Mouse (Mus musculus) G1E-ER4 (cell line): Measurements from ENCODE around the gene L1cam. TPM values are rescaled to one million over a fixed set of nuclear protein-coding genes. Genes with fewer than 3 reads are reported as not detected.

ENCODE experiments used
- GATA1 ChIP-seq: IDR thresholded peaks from one replicate; pipeline ENCODE4 v1.8.0; 2012; ENCODE audit warnings: low read length, inconsistent platforms
- polyA plus RNA-seq: library from polyadenylated mRNA; stranded (reverse); fragments of >175 nt; gene quantifications from 2 replicates; pipeline ENCODE4 v1.2.3, GENCODE M21; 2012

Gene L1cam
- polyA plus RNA-seq, 1 experiment: not detected

DNA sequence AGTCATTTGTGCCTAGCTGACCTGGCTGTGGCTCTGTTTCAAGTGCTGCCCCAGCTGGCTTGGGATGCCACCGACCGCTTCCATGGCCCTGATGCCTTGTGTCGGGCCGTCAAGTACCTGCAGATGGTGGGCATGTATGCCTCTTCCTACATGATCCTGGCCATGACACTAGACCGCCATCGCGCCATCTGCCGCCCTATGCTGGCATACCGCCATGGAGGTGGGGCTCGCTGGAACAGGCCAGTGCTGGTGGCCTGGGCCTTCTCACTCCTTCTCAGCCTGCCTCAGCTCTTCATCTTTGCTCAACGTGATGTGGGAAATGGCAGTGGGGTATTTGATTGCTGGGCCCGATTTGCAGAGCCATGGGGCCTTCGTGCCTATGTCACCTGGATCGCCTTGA is 3.1 kb downstream of the L1cam start:
- TF ChIP-seq GATA1: no peak

DNA sequence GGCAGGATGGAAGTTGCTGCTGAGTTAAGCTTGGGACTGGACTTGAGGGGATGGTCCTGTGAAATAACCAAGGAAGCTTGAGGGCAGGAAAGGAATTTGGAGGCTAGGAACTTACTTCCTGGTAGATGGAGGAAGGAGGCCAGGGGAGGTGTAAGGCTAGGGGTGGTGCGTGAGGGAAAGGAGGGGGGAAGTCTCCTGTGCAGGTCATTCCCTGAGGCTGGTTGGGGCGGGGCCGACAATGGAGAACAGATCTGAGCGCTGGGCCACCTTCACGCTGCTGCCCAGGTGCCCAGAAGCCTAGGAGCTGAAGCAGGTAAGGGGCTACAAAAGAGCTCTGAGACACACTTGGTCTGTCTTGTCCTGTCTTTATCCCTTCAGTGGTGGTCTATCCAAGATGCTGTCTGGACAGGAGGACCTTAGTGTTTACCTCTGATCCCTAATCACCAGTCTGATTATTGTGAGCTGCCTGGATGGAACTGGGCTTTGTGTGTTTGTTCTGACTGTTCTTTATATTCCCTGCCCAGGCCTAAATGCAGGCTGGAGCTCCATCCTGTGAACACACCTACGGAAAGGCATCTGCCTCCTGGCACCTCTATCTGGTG is 4.3 kb downstream of the L1cam start, which contains the start of gene Avpr2:
TSS of gene Avpr2 (plus strand) at position 552 of the 602 bp plus-strand sequence.
- no peak for TF ChIP-seq GATA1

DNA sequence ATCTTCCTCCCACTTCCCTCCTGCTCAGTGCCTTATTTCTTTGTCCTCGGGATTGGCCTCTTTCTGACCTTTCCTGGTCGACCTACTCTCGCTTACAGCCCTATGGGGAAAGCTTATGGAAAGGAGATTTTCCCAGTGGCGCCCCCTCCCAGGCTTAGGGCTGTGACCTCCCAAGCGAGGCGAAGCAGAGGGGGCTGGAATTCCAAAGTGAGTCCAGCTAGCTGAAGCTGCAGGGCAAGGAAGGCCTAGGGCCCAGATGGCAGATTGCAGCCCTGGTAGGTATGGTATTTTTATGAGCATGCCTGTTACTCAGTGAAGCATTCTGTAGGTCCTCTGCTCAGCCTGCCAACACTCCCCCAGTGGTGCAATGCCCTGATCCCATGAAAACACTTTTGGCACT is 14.4 kb downstream of the L1cam start:
- TF ChIP-seq GATA1: no peak

DNA sequence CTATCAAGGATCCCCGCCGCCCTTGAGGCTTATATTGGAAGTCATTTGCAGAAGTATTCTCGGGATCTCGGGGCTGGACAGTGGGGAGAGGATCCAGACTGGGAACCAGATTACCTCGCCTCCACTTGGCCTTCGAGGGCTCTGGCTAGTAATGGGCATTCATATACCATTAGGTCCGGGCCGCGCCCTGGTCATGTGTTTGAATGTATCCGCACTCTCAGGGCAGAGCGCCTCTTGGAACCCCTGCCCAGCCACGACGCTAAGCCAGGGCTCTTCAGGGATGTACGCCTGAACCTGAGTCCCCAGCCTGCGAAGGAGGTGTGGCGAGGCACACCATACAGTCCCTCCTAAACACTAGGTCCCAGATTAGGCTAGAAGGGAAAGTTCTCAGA is 14.9 kb downstream of the L1cam start:
- no peak for TF ChIP-seq GATA1

DNA sequence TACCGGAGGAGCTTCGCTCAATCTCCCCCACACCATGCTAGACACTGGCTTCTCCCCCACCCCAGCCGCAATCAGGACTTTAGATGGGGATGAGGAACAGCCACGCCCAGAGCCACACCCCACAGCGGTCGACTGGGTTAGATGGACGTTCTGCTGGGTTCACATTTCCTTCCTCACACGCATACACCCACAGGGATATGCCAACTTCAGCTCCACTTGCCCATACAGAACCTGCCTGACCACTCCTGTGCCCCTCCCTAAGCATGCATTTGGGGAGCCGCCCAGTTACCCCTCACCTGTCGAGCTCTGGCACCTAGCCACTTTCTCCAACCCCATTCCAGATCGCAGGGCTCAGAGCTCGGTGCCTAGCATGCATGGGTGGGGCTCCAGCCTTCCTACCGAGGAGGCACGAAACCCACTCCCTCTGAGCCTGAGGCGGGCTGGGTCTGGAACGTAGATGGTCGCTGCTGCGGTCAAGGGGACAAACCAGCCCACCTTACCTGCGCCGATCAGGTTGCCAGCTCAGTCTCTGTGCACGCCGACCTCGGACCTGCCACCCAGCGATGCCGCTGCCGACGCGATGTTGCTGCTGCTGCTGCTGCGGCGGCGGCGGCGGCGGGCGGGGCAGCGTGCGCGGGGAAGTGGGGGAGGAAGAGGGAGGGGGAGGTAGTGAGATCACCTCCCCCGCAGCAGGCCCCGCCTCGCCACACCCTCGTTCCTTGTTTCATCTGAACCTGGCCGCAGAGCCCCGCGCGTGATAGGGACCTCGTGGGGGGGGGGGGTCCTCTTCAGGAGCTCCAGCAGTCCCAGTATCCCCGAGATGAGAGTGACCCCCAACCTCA is 15.5 kb downstream of the L1cam start:
- TF ChIP-seq GATA1: no peak

DNA sequence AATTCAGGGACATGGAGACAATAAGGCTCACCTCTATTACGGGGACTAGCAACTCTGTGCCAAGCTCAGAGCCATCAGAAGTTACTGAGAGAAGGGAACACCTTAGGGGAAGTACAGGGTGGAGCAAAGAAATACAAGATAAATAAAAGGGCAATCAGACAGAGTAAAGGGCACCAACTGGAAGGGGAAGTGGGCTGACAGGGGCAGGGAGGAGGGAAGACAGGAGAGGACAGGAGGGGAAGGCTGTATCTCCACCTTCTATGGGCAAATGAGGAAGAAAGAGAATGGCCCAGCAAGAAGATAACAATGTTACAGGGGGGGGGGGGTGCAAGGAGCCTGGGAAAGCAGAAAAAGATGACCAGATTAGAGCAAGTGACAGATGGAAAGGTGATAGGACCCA is 18.9 kb downstream of the L1cam start:
- no peak for TF ChIP-seq GATA1

DNA sequence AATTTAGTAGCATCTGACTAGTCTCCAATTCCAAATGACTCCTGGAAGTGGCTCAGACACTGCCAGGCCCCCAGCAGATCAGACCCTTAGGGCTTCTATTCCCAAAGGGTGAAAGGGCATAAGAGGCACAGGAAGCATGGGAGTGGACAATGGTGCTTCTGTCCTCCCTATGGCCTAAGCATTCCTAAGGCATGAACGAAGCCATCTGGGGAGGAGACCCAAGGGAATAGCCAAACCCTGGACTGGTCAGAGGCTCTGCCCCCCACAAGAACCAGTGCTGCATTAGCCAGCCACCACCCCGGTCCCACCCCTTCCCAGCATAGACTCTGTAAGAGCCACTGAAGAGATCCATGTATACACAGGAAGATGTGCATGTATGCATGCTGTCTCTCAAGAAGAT is 20.0 kb downstream of the L1cam start:
- no peak for TF ChIP-seq GATA1

DNA sequence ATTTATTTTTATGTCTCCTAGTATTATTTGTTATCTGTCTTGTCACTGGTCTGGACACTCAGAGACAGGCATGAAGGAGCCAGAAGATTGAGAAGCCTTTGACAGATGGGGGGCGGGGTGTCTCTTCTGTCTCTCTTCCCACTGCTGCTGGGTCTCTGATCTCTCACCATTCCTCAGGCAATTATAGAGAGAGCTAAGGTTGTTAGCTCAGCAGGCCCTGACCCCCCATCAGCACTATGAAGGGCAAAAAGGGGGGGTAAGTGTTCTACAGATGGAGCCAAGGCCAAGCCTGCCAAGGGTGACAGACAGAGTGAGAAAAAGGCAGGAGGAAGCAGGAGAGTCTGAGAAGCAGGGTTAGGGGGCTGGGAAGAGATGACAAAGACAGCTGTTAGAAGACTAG is 23.9 kb downstream of the L1cam start:
- no peak for TF ChIP-seq GATA1

DNA sequence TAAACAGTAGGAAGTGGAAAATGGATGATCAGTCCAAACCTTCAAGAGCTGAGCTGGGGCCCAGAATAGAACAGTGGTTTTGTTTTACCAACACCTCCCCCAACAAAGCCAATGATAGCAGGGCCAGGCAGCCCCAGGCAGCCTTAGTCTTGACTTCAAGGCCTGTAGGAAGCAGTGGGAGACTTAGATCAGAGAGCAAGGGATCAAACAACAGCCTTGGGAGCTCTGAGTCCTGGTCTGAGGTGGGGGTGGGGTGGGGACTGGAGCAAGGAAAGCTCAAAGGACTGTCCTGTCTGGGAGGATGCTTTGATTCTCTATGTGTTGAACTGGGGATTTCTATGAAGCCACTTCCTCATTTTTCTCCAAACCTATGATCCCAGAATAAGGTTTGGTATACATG is 24.4 kb downstream of the L1cam start:
- TF ChIP-seq GATA1: no peak

DNA sequence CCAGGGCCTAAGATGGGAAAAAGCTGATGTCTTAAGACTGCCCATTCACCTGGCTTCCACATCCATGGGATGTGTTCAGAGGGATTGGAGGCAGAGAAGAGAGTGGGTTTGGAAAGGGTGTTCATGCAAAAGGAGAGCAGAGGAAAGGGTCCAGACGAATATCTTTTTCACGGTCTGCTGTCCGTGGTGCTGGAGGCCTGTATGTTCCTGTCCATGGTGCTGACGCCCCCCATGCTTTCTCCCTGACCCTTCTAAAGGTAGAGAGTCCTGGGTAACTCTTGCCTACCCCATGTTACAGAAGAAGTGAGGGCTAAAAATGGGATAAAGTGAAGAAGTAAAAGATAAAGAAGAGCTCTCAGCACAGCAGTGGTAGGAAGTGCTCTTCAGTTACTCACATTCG is 26.6 kb downstream of the L1cam start:
- TF ChIP-seq GATA1: no peak

DNA sequence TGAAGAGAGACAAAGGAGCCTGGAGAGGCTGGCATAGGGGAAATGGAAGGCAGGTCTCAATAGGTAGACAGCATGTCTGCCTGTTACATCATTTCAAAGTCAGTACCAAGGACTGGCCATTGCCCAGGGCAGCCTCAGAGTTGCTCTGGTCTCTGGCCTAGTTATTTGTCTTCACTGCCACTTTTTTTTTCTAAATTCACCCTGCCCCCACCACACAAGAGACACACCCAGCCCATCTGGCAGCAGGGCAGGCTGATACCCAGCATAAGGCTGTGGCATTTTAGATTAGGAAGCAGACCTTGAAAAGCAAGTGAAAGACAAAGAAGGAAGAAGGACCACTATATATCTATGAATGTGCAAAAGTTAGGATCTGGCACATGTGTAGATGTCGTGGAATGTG is 28.1 kb downstream of the L1cam start:
- no peak for TF ChIP-seq GATA1

DNA sequence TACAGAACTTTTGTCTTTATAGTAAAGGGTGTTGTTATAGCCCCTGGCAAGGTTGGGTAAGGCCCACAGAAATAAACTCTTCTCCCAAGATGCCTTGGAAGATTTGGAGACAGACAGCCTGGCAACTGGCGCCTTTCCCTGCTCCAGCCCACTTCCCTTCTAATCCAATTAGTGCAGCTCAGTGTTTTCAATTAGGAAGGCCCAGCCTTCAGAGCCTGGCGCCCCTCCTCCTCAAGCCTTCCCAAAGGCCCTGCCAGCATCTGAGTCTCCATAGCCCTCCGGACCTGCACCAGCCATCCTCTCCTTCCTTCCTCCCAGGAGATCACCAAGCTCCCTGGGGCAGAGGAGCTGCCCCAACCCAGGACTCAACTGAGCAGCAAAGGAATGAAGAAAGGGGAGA is 28.6 kb downstream of the L1cam start:
- no peak for TF ChIP-seq GATA1

DNA sequence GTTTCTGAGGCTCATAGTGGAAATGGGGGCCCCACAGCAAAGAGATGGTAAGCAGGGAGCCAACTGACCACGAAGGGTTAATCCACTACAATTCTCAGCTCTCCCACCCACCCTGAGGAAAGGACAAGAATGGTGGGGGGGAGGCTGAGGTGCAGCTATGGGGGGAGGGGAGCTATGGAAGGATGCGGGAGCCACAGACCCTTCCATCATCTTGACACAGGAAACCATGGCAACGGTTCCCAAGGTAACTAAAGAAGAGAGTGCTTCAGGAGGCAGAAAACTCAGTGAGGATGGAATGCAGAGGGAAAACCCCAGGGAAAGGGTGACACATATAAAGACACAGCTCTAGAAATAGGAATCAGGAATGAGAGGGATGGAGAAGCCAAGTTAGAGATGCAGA is 31.2 kb downstream of the L1cam start:
- TF ChIP-seq GATA1: no peak

DNA sequence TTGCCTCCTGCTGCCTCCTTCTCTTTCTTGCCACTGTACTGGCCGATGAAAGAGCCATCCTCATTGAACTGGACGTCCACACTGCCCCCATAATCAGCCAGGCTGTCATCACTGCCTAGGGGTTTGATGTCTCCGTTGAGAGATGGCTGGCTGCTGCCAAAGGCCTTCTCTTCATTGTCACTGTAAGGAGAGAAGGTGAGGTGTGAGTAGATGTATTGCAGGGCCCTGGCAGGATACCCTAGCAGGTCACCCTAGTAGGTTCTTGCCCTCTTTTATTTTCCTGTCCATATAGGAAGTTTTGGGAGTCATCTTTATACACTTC is 40.9 kb downstream of the L1cam start:
- TF ChIP-seq GATA1: no peak

DNA sequence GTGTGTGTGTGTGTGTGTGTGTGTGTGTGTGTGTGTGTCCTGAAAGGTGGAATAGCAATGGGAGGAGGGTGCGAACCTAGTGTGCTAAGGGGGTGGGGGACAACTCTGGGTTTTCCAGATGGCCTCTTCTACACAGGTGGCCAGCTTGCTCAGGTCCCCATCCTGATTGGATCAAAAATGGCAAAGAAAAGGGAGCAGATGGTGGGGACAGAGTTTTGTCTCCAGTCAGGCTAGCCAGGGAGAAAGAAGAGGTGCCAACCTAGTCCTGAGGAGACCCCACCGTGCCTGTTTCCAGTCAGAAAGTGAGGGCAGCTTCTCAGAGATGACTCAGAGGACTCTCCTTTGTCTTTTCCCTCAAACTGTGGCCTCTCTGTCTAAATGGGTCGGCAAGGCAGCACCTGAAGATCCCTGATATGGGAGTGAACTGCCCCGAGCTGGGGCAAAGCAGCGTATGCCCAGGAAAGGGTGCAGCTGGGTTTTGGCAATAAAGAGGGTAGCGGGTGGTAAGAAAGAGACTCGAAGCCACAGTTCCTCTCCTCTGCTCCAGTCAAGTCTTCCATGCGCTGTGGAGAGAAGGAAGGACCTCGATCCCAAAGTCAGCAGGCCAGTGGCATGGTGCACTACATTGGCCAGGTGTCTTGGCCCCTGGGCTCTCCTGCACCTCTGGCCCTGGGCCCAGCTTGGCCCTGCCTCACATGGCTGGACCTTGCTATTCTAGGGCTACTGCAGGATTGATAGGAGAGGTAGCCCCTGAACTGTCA is 41.4 kb downstream of the L1cam start:
- no peak for TF ChIP-seq GATA1

DNA sequence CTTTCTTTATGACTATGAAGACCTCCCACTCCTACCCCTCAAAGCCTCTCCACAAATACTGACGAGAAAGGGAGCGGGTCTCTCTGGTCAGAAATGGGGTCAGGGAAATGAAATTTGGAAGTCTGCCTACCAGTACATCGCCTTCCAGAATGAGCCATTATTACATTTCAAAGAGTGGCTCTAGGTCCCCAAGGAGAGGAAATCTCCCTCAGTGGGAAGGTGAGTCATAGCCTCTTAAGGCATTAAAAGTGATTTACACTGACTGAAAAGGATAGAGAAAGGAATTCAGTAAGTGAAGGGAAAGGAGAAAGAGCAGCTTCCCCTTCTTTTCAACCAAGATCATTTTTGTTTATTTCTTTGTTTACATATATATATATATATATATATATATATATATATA is 59.2 kb downstream of the L1cam start:
- no peak for TF ChIP-seq GATA1

DNA sequence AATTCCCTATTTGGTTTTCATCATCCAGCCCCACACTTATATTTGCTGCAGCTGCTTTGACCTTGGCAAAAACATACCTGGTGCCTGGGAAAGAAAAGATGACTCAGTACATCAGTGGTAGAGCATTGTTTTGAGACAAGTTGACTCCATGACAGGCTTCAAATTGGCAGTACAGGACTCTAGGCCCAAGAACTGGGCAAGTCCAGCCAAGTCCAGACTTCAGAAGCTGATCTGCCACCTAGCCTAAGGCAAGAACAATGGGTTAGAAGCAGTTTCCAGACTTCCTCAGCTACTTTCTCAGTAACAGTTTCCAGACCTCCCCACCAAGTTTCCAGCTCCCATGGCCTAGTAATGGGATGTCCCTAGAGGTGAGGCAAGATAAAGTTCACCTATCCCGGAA is 60.2 kb downstream of the L1cam start:
- TF ChIP-seq GATA1: no peak
